Mouse (Mus musculus): ENCODE measurements around the gene Capn5. TPM values are rescaled to one million over a fixed set of nuclear protein-coding genes. Genes with fewer than 3 reads are reported as not detected.

The Capn5 gene
- polyA plus RNA-seq, 1 experiment = 15.6 TPM

GRCm38 (mm10) chr7:98084541-98085293 lies 93.4 kb downstream of the Capn5 start:
- TF ChIP-seq POLR2A (IDR thresholded peaks at IDR 0.05; ENCODE audit: low read depth, low read length) = no peak
- no peak for TF ChIP-seq CTCF (IDR thresholded peaks at IDR 0.05; ENCODE audit: extremely low read depth, insufficient read length, insufficient replicate concordance, low read depth, low read length)
- Histone ChIP-seq H3K27ac (ENCODE audit: insufficient read depth, low read depth, low read length) (no peak overlapping the region), H3K4me1 (ENCODE audit: control insufficient read depth, insufficient read depth, insufficient read length, low read length) (no peaks in the 10 kb centered on the region), H3K36me3 (ENCODE audit: control insufficient read depth, insufficient read depth, low read length) (peaks cover 22% of the 10 kb centered on the region), H3K4me3 (ENCODE audit: low read depth, low read length) (peak overlapping the region; percentile 31), H3K27me3 (ENCODE audit: control insufficient read depth, insufficient read depth, low read length) (no peaks in the 10 kb centered on the region)
- WGBS = 61% methylated on average over 12 of the region's 12 CpGs

GRCm38 (mm10) chr7:98082376-98082775 lies 95.7 kb downstream of the Capn5 start:
- Histone ChIP-seq H3K4me3 (ENCODE audit: low read depth, low read length) (no peak overlapping the region), H3K27me3 (ENCODE audit: control insufficient read depth, insufficient read depth, low read length) (no peaks in the 10 kb centered on the region), H3K4me1 (ENCODE audit: control insufficient read depth, insufficient read depth, insufficient read length, low read length) (no peaks in the 10 kb centered on the region), H3K27ac (ENCODE audit: insufficient read depth, low read depth, low read length) (no peak overlapping the region), H3K36me3 (ENCODE audit: control insufficient read depth, insufficient read depth, low read length) (peaks cover 35% of the 10 kb centered on the region)
- TF ChIP-seq CTCF (IDR thresholded peaks at IDR 0.05; ENCODE audit: extremely low read depth, insufficient read length, insufficient replicate concordance, low read depth, low read length) (no peak), POLR2A (IDR thresholded peaks at IDR 0.05; ENCODE audit: low read depth, low read length) (no peak)
- 62% methylated on average over 5 of the region's 5 CpGs for WGBS

GRCm38 (mm10) chr7:98077453-98077852 lies 100.6 kb downstream of the Capn5 start:
- H3K27me3 ChIP-seq (ENCODE audit: control insufficient read depth, insufficient read depth, low read length) = no peaks in the 10 kb centered on the region
- 86% methylated on average over 11 of the region's 11 CpGs for WGBS
- peaks cover 53% of the 10 kb centered on the region; the same call in 1 of the 2 replicates for H3K36me3 ChIP-seq (ENCODE audit: control insufficient read depth, insufficient read depth, low read length)

GRCm38 (mm10) chr7:98071620-98072019 lies 106.5 kb downstream of the Capn5 start:
- Histone ChIP-seq H3K4me3 (ENCODE audit: low read depth, low read length) (no peak overlapping the region), H3K27me3 (ENCODE audit: control insufficient read depth, insufficient read depth, low read length) (no peaks in the 10 kb centered on the region), H3K27ac (ENCODE audit: insufficient read depth, low read depth, low read length) (no peak overlapping the region), H3K36me3 (ENCODE audit: control insufficient read depth, insufficient read depth, low read length) (peaks cover 35% of the 10 kb centered on the region), H3K4me1 (ENCODE audit: control insufficient read depth, insufficient read depth, insufficient read length, low read length) (no peaks in the 10 kb centered on the region)
- WGBS = 28% methylated on average over 5 of the region's 5 CpGs
- TF ChIP-seq CTCF (IDR thresholded peaks at IDR 0.05; ENCODE audit: extremely low read depth, insufficient read length, insufficient replicate concordance, low read depth, low read length) (peak; percentile 97; the same call in 1 of the 2 replicates), POLR2A (IDR thresholded peaks at IDR 0.05; ENCODE audit: low read depth, low read length) (no peak)

More at GRCm38 (mm10) chr7:98077453-98077852, 100.6 kb downstream of the Capn5 start:
- Histone ChIP-seq H3K27ac (ENCODE audit: insufficient read depth, low read depth, low read length) (no peak overlapping the region), H3K4me1 (ENCODE audit: control insufficient read depth, insufficient read depth, insufficient read length, low read length) (no peaks in the 10 kb centered on the region), H3K4me3 (ENCODE audit: low read depth, low read length) (no peak overlapping the region)
- TF ChIP-seq CTCF (IDR thresholded peaks at IDR 0.05; ENCODE audit: extremely low read depth, insufficient read length, insufficient replicate concordance, low read depth, low read length) (no peak), POLR2A (IDR thresholded peaks at IDR 0.05; ENCODE audit: low read depth, low read length) (no peak)

Other genes with a start within 250 kb of the Capn5 start
- gene Myo7a, start 58.8 kb downstream of the Capn5 start, polyA plus RNA-seq (2012; rRNA removed) = 26.9 and 51.7 TPM in 2 replicates
- 0.65 and 1.4 TPM in 2 replicates for gene Omp, start 32.8 kb downstream of the Capn5 start, polyA plus RNA-seq (2012; rRNA removed)
- 1.4 and 5.1 TPM in 2 replicates for gene B3gnt6, start 21.2 kb upstream of the Capn5 start, polyA plus RNA-seq (2012; rRNA removed)
- 1.4 and 4.2 TPM in 2 replicates for gene Acer3, start 142.9 kb upstream of the Capn5 start, polyA plus RNA-seq (2012; rRNA removed)
- 34.0 and 55.0 TPM in 2 replicates for gene Tsku, start 183.1 kb upstream of the Capn5 start, polyA plus RNA-seq (2012; rRNA removed)

All from small intestine, adult 2 months (tissue).